Mouse (Mus musculus) lung, postnatal 14 days (tissue): ENCODE results near the gene Pin1.
"Not testable (repeated sequence)": the region's sequence is repeated elsewhere in the genome, so short reads cannot be mapped to it uniquely, and the experiment has no call there.

Experiments
- DNase-seq: peaks from one replicate; pipeline ENCODE4 v3.0.0; 2021

The Pin1 gene

GRCm38 (mm10) chr9:20662874-20663273 lies 11.0 kb downstream of the Pin1 start:
- DNase-seq, result no peak

- DNase-seq, result no peak
These were observed 12.1 kb downstream of the Pin1 start for GRCm38 (mm10) chr9:20663956-20664355.

- DNase-seq, result no peak
These were observed 12.5 kb downstream of the Pin1 start for GRCm38 (mm10) chr9:20664366-20664765.

- no peak for DNase-seq
These were observed 13.2 kb downstream of the Pin1 start for GRCm38 (mm10) chr9:20664982-20665637.

- DNase-seq, result no peak
These were observed 14.0 kb downstream of the Pin1 start for GRCm38 (mm10) chr9:20665925-20666324.

- DNase-seq, result no peak
These were observed 14.7 kb downstream of the Pin1 start for GRCm38 (mm10) chr9:20666510-20667034.

- no peak for DNase-seq
These were observed 16.2 kb downstream of the Pin1 start for GRCm38 (mm10) chr9:20668065-20668464.

- DNase-seq, result no peak
These were observed 20.2 kb downstream of the Pin1 start for GRCm38 (mm10) chr9:20672047-20672446.

- DNase-seq, result no peak
These were observed 26.0 kb downstream of the Pin1 start for GRCm38 (mm10) chr9:20677892-20678291.

- no peak for DNase-seq
These were observed 28.6 kb downstream of the Pin1 start for GRCm38 (mm10) chr9:20680378-20680958.

GRCm38 (mm10) chr9:20681546-20682388 lies 29.9 kb downstream of the Pin1 start:
- DNase-seq, result no peak

GRCm38 (mm10) chr9:20682389-20682722 lies 30.5 kb downstream of the Pin1 start:
- DNase-seq, result no peak

- no peak for DNase-seq
These were observed 33.4 kb downstream of the Pin1 start for GRCm38 (mm10) chr9:20685081-20685861.

- DNase-seq, result no peak
These were observed 37.5 kb downstream of the Pin1 start for GRCm38 (mm10) chr9:20689403-20689802.

GRCm38 (mm10) chr9:20689913-20690312 lies 38.0 kb downstream of the Pin1 start:
- DNase-seq, result no peak

- DNase-seq, result not testable (repeated sequence)
These were observed 38.6 kb downstream of the Pin1 start for GRCm38 (mm10) chr9:20690449-20690848.

GRCm38 (mm10) chr9:20692863-20693262 lies 41.0 kb downstream of the Pin1 start:
- no peak for DNase-seq

- DNase-seq, result no peak
These were observed 42.9 kb downstream of the Pin1 start for GRCm38 (mm10) chr9:20694721-20695235.

GRCm38 (mm10) chr9:20696107-20696712 lies 44.3 kb downstream of the Pin1 start:
- DNase-seq, result no peak

GRCm38 (mm10) chr9:20697466-20697865 lies 45.6 kb downstream of the Pin1 start:
- DNase-seq, result no peak

- DNase-seq, result no peak
These were observed 52.0 kb downstream of the Pin1 start for GRCm38 (mm10) chr9:20703832-20704380.

GRCm38 (mm10) chr9:20705420-20705819 lies 53.5 kb downstream of the Pin1 start:
- DNase-seq, result no peak
